Mouse (Mus musculus) testis, adult 2 months (tissue): Measurements from ENCODE around the gene Mmp8. TPM values are rescaled to one million over a fixed set of nuclear protein-coding genes. Genes with fewer than 3 reads are reported as not detected.

Source experiments
- H3K27ac ChIP-seq: fragments of 200-500 bp; 2 replicates; pipeline ENCODE4 v1.5.1; 2012; ENCODE audit warnings: low read depth, low read length; ENCODE audit not compliant: control insufficient read depth, insufficient read depth
- H3K27me3 ChIP-seq: fragments of 200-500 bp; 2 replicates; pipeline ENCODE4 v1.6.1; 2012; ENCODE audit warnings: mild to moderate bottlenecking, low read length, moderate library complexity; ENCODE audit not compliant: control insufficient read depth, insufficient read depth
- H3K36me3 ChIP-seq: fragments of 200-500 bp; 2 replicates; pipeline ENCODE4 v1.6.1; 2012; ENCODE audit warnings: mild to moderate bottlenecking, low read length; ENCODE audit not compliant: control insufficient read depth, insufficient read depth
- H3K4me1 ChIP-seq: fragments of 200-500 bp; 2 replicates; pipeline ENCODE4 v1.6.1; 2012; ENCODE audit warnings: low read length; ENCODE audit not compliant: control insufficient read depth, insufficient read depth
- H3K4me3 ChIP-seq: fragments of 200-500 bp; 2 replicates; pipeline ENCODE4 v1.5.1; 2012; ENCODE audit warnings: low read depth, mild to moderate bottlenecking, low read length, moderate library complexity, mixed read lengths; ENCODE audit not compliant: control insufficient read depth
- CTCF ChIP-seq: fragments of 200-500 bp; IDR thresholded peaks from 2 replicates; pipeline ENCODE4 v1.5.1; 2012; ENCODE audit warnings: low read depth, mild to moderate bottlenecking, inconsistent platforms, low read length, moderate library complexity; ENCODE audit not compliant: control insufficient read depth, insufficient read depth, insufficient replicate concordance
- POLR2A ChIP-seq: fragments of 200-500 bp; IDR thresholded peaks from 2 replicates; pipeline ENCODE4 v1.6.1; 2012; ENCODE audit warnings: low read depth, mild to moderate bottlenecking, inconsistent platforms, low read length, moderate library complexity; ENCODE audit not compliant: control insufficient read depth
- polyA plus RNA-seq: library from polyadenylated mRNA; depleted of rRNA; stranded (reverse); fragments of >200 nt; gene quantifications from 2 replicates; pipeline ENCODE4 v1.2.3, GENCODE M21; 2012

The Mmp8 gene
- polyA plus RNA-seq, 1 experiment, result not detected

DNA sequence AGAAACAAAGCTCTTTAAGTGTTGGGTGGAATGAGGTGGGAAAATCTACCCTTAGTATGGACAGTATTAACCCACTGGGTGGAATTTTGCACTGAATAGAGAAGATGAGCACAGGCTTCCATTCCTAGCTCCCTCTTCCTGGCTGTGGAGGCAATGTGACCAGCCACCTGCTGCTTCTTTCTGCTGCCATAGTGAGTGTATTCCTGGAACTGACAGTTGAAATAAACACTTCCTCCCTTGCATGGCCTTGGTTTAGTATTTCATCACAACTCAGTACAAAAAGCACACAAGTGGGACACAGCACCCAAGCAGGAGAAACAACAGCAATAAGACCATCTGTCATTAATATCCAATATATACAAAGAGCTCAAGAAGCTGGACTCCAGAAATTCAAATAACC lies 6.3 kb upstream of the Mmp8 start:
- no peaks in the 10 kb centered on the region for H3K36me3 ChIP-seq
- H3K27me3 ChIP-seq, result no peaks in the 10 kb centered on the region
- H3K4me3 ChIP-seq, result no peak overlapping the region
- H3K27ac ChIP-seq, result no peak overlapping the region
- TF ChIP-seq POLR2A (no peak), CTCF (no peak)
- no peaks in the 10 kb centered on the region for H3K4me1 ChIP-seq

DNA sequence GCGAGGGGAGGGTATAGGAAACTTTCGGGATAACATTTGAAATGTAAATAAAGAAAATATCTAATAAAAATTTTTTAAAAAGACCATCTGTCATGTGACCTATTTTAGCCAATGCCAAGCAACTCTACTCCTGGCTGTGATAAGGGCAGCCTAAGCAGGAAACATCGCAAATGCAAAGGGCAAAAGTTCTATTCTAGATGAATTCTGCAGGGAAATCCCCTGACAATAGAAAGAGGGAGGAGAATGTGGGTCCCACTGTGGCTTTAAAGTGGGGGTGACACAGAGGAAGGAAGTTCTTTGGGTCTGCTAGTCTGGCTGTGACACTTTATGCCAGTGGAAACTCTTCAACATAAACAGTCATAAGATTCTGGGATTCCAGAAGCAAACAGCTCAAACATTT lies 4.7 kb upstream of the Mmp8 start:
- Histone ChIP-seq H3K27me3 (no peaks in the 10 kb centered on the region), H3K4me3 (no peak overlapping the region), H3K27ac (no peak overlapping the region), H3K36me3 (no peaks in the 10 kb centered on the region), H3K4me1 (no peaks in the 10 kb centered on the region)
- TF ChIP-seq POLR2A (no peak), CTCF (no peak)

DNA sequence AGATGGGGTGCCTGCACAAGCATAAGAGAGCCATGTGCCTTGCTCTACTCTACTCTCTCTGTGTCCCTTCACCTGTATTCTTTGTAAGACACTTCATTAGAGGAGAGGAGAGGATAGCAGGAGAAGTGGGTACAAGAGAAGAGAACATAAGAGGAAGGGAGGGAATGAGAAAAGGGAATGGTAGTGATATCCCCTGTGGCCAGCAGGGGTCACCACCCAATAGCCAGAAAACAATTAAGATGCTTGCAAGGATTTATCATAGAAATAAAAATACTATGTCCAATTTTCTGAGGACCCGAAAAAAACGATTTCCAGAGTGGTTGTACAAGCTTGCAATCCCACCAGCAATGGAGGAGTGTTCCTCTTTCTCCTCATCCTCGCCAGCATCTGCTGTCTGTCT lies 3.9 kb upstream of the Mmp8 start:
- TF ChIP-seq POLR2A, result no peak
- TF ChIP-seq CTCF, result no peak
- Histone ChIP-seq H3K4me3 (no peak overlapping the region), H3K4me1 (no peaks in the 10 kb centered on the region), H3K36me3 (no peaks in the 10 kb centered on the region), H3K27ac (no peak overlapping the region), H3K27me3 (no peaks in the 10 kb centered on the region)

DNA sequence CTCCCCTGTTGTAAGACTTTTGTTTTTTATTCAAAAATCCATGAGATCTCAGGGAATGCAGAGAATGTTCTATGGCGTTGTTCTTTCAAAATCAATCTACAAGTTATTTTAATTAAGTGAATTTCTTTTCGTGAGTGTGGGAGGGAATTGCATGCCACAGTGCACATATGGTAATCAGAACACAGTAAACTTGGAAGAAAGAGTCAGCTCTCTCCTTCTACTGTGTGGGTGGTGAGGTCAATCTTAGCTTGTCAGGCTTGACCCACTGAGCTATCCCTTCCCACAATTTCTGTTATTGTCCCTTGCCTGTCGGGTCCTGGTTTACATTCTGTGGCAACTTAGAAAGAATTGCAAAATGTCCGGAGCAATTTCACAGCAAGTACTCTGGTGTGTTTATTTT lies 1.8 kb downstream of the Mmp8 start:
- no peaks in the 10 kb centered on the region for H3K36me3 ChIP-seq
- H3K4me3 ChIP-seq, result no peak overlapping the region
- no peaks in the 10 kb centered on the region for H3K4me1 ChIP-seq
- no peak overlapping the region for H3K27ac ChIP-seq
- H3K27me3 ChIP-seq, result no peaks in the 10 kb centered on the region
- TF ChIP-seq POLR2A, result no peak
- no peak for TF ChIP-seq CTCF

DNA sequence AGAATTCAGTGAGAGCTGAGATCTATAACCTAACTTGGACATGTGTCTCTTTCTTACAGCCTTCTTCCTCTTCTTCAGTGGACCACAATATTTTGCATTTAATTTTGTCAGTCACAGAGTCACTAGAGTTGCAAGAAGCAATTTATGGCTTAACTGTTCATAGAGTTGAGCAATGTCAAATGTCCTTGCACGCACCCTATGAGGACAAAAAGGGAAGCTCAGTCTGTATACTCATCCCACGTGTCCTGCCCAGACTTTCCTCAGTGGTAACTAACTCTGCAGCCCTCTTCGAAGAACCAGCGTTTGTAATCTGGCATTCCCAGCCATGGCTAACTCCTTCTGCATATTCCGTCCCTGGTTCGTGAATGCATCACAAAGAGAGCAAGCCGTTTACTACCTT lies 9.1 kb downstream of the Mmp8 start:
- H3K4me1 ChIP-seq, result no peaks in the 10 kb centered on the region
- H3K4me3 ChIP-seq, result no peak overlapping the region
- H3K27ac ChIP-seq, result no peak overlapping the region
- no peaks in the 10 kb centered on the region for H3K36me3 ChIP-seq
- no peaks in the 10 kb centered on the region for H3K27me3 ChIP-seq
- no peak for TF ChIP-seq POLR2A
- no peak for TF ChIP-seq CTCF

DNA sequence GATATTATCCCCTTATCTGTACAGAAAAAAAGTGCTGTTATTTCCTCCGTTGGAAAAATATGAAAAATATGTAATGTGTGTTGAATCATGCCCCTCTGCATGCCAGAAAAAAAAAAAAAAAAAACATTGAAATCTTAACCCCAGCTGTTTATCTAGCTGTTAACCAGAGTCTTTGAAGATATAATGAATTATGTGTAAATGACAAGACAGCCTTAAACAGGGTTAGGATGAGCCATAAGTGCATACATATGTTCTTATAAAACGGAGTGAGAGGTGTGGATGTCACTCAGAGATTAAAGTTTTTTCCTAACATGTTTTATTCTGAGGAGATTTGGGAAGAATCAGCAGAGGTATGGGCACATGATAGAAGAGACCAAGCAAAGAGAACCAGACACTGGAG lies 9.7 kb downstream of the Mmp8 start:
- Histone ChIP-seq H3K4me1 (no peaks in the 10 kb centered on the region), H3K27ac (no peak overlapping the region), H3K36me3 (no peaks in the 10 kb centered on the region), H3K27me3 (no peaks in the 10 kb centered on the region), H3K4me3 (no peak overlapping the region)
- TF ChIP-seq POLR2A, result no peak
- no peak for TF ChIP-seq CTCF

DNA sequence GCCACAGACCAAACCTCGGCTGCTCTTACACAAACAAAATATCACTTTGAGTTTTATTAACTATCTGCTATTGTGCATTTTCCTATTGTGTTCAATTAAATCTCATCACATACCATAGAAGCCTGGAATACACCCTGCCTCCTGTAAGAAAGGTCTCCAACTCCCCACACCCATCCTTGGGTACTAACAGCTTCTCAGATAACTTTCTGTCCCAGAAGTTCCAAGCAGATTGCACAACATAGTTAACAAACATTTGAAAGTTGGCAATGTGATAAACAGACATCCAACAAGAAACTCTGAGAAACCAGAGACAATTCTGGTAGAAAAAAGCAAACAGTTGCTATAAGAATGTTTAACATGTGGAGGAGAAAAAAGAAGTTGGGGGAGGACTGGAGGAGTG lies 12.2 kb downstream of the Mmp8 start:
- TF ChIP-seq CTCF (no peak), POLR2A (no peak)
- Histone ChIP-seq H3K4me1 (no peaks in the 10 kb centered on the region), H3K36me3 (no peaks in the 10 kb centered on the region), H3K27me3 (no peaks in the 10 kb centered on the region), H3K27ac (no peak overlapping the region), H3K4me3 (no peak overlapping the region)

DNA sequence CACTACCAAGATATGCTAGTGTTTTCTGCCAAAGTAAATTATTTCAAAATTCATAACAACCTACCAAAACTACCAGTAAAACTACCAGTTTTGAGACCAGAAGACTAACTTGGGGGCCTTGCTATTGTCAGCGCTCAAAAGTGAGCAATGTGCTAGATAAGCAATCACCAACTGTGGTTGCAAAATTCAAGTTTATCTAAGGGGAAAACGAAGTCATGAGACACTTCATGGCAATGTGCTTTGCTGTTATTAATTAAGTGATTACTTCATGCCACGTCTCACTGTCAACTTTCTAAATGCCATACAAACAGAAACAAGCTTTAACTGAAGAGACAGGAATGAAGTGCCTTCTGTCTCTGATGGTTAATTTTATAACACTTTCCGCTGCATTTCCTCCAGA lies 12.9 kb downstream of the Mmp8 start, which contains the start of gene Mmp27:
Gene Mmp27 (plus strand): TSS at position 235 of the 400 bp plus-strand sequence.
- H3K4me1 ChIP-seq, result no peaks in the 10 kb centered on the region
- no peak within 1 kb of the TSS for H3K4me3 ChIP-seq
- TF ChIP-seq CTCF (no peak), POLR2A (no peak)
- H3K36me3 ChIP-seq, result no peaks in the 10 kb centered on the region
- H3K27ac ChIP-seq, result no peak within 1 kb of the TSS
- H3K27me3 ChIP-seq, result no peaks in the 10 kb centered on the region
